Mouse (Mus musculus) thymus, adult 2 months (tissue): ENCODE data around the gene Il22. TPM values are rescaled to one million over a fixed set of nuclear protein-coding genes. Genes with fewer than 3 reads are reported as not detected.
"Not testable (repeated sequence)": the region's sequence is repeated elsewhere in the genome, so short reads cannot be mapped to it uniquely, and the experiment has no call there.

Experiments used
- DNase-seq: peaks from one replicate; pipeline ENCODE4 v3.0.0; 2021
- H3K27ac ChIP-seq: fragments of 200-500 bp; 2 replicates; pipeline ENCODE4 v1.5.1; 2012; ENCODE audit warnings: low read length, control low read depth; ENCODE audit not compliant: control insufficient read depth, insufficient read depth
- H3K27me3 ChIP-seq: fragments of 200-500 bp; 2 replicates; pipeline ENCODE4 v1.6.1; 2012; ENCODE audit warnings: mild to moderate bottlenecking, low read length, moderate library complexity, mixed read lengths; ENCODE audit not compliant: control insufficient read depth, insufficient read depth
- H3K36me3 ChIP-seq: fragments of 200-500 bp; 2 replicates; pipeline ENCODE4 v1.6.1; 2012; ENCODE audit warnings: mild to moderate bottlenecking, low read length, moderate library complexity; ENCODE audit not compliant: control insufficient read depth, insufficient read depth
- H3K4me1 ChIP-seq: fragments of 200-500 bp; replicated peaks from 2 replicates; pipeline ENCODE4 v1.6.1; 2012; ENCODE audit warnings: low read length; ENCODE audit not compliant: control insufficient read depth, insufficient read depth
- H3K4me3 ChIP-seq: fragments of 200-500 bp; 2 replicates; pipeline ENCODE4 v1.5.1; 2012; ENCODE audit warnings: mild to moderate bottlenecking, low read length, control low read depth, moderate library complexity; ENCODE audit not compliant: control insufficient read depth, insufficient read depth
- CTCF ChIP-seq: fragments of 200-500 bp; IDR thresholded peaks from 2 replicates; pipeline ENCODE4 v1.5.1; 2012; ENCODE audit warnings: mild to moderate bottlenecking, control low read depth, low read length, moderate library complexity, borderline replicate concordance; ENCODE audit not compliant: control insufficient read depth, poor library complexity, insufficient read depth; ENCODE audit errors: extremely low read depth
- POLR2A ChIP-seq: fragments of 200-500 bp; IDR thresholded peaks from 2 replicates; pipeline ENCODE4 v1.6.1; 2012; ENCODE audit warnings: mild to moderate bottlenecking, low read length, control low read depth, moderate library complexity; ENCODE audit not compliant: control insufficient read depth, poor library complexity, insufficient read depth; ENCODE audit errors: extremely low read depth
- WGBS: fragments of 180-500 bp; shearing (Covaris S2); methylation state at CpG from one replicate; pipeline ENCODE4 v1.1.7; 2018; 5-methylcytosine and 5-hydroxymethylcytosine counted together
- polyA plus RNA-seq: library from polyadenylated mRNA; depleted of rRNA; stranded (reverse); fragments of >200 nt; gene quantifications from 2 replicates; pipeline ENCODE4 v1.2.3, GENCODE M21; 2012

Il22 gene
- polyA plus RNA-seq, 1 experiment, result 0.20 TPM

GRCm38 (mm10) chr10:118178735-118179151 lies 26.0 kb upstream of the Il22 start:
- 0 out of 2 replicates have a peak, but pooled peaks cover 2% of the 10 kb centered on the region for H3K4me1 ChIP-seq
- no peak for DNase-seq
- no peak overlapping the region for H3K27ac ChIP-seq
- no peak for TF ChIP-seq CTCF
- TF ChIP-seq POLR2A, result no peak
- 12% methylated on average over 10 of the region's 10 CpGs for WGBS
- H3K36me3 ChIP-seq, result no peaks in the 10 kb centered on the region
- H3K27me3 ChIP-seq, result no peaks in the 10 kb centered on the region
- no peak overlapping the region for H3K4me3 ChIP-seq

GRCm38 (mm10) chr10:118179265-118179664 lies 25.5 kb upstream of the Il22 start:
- Histone ChIP-seq H3K27ac (no peak overlapping the region), H3K4me3 (no peak overlapping the region), H3K4me1 (0 out of 2 replicates have a peak, but pooled peaks cover 2% of the 10 kb centered on the region), H3K27me3 (no peaks in the 10 kb centered on the region), H3K36me3 (no peaks in the 10 kb centered on the region)
- TF ChIP-seq POLR2A (no peak), CTCF (no peak)
- no peak for DNase-seq
- WGBS, result 90% methylated on average over 11 of the region's 11 CpGs

GRCm38 (mm10) chr10:118195150-118195549 lies 9.6 kb upstream of the Il22 start:
- not testable (repeated sequence) for H3K27me3 ChIP-seq, H3K36me3 ChIP-seq, DNase-seq, H3K4me1 ChIP-seq, H3K4me3 ChIP-seq, H3K27ac ChIP-seq
- 8% methylated on average over 3 of the region's 3 CpGs for WGBS

- DNase-seq, H3K4me1 ChIP-seq, H3K4me3 ChIP-seq, H3K36me3 ChIP-seq, H3K27ac ChIP-seq, H3K27me3 ChIP-seq: not testable (repeated sequence)
- 27% methylated on average over 3 of the region's 4 CpGs for WGBS
Measured at GRCm38 (mm10) chr10:118215719-118216393, 11.1 kb downstream of the Il22 start.

GRCm38 (mm10) chr10:118227629-118228028 lies 22.9 kb downstream of the Il22 start:
- not testable (repeated sequence) for H3K36me3 ChIP-seq, DNase-seq, H3K4me3 ChIP-seq, H3K27ac ChIP-seq, H3K27me3 ChIP-seq, H3K4me1 ChIP-seq
- WGBS, result 100% methylated on average over 1 of the region's 2 CpGs

GRCm38 (mm10) chr10:118232607-118233006 lies 27.9 kb downstream of the Il22 start:
- not testable (repeated sequence) for H3K4me3 ChIP-seq, H3K27me3 ChIP-seq, H3K4me1 ChIP-seq, DNase-seq, H3K36me3 ChIP-seq, H3K27ac ChIP-seq
- WGBS, result 83% methylated on average over 1 of the region's 5 CpGs

- H3K4me3 ChIP-seq, H3K36me3 ChIP-seq, H3K27me3 ChIP-seq, H3K4me1 ChIP-seq, DNase-seq, H3K27ac ChIP-seq: not testable (repeated sequence)
- no CpG with 5 or more reads among the region's 13 CpGs for WGBS
Measured at GRCm38 (mm10) chr10:118240680-118241079, 35.9 kb downstream of the Il22 start, which contains the start of gene Gm32717. Gene Gm32717 (minus strand): TSS chr10:118240780.

GRCm38 (mm10) chr10:118249006-118249595 lies 44.4 kb downstream of the Il22 start:
- not testable (repeated sequence) for H3K4me1 ChIP-seq, H3K36me3 ChIP-seq, H3K27me3 ChIP-seq, DNase-seq, H3K4me3 ChIP-seq, H3K27ac ChIP-seq
- WGBS, result 78% methylated on average over 11 of the region's 11 CpGs
